Mouse (Mus musculus): ENCODE data around the gene C3. TPM values are rescaled to one million over a fixed set of nuclear protein-coding genes. Genes with fewer than 3 reads are reported as not detected.
A peak's percentile ranks its signal among the peaks of the same experiment; 100 is the strongest.

C3 gene
- polyA plus RNA-seq, 1 experiment from 2014 or later = 2.6 TPM

GRCm38 (mm10) chr17:57256921-57257485, 29.1 kb upstream of the C3 start:
- Histone ChIP-seq H3K36me3 (ENCODE audit: control insufficient read depth, insufficient read depth, low read length) (peaks cover 21% of the 10 kb centered on the region; the same call in 1 of the 2 replicates), H3K9ac (replicated peaks; ENCODE audit: low read length) (no peak overlapping the region), H3K27me3 (ENCODE audit: control insufficient read depth, insufficient read depth, low read length) (no peaks in the 10 kb centered on the region), H3K27ac (replicated peaks; ENCODE audit: low read depth, low read length) (no peak overlapping the region), H3K4me2 (ENCODE audit: low read length) (no peak overlapping the region), H3K9me3 (ENCODE audit: control insufficient read depth, low read length) (no peaks in the 10 kb centered on the region), H3K4me3 (replicated peaks; ENCODE audit: low read depth, low read length) (no peak overlapping the region), H3K4me1 (ENCODE audit: control insufficient read depth, insufficient read depth, low read length) (no peaks in the 10 kb centered on the region)
- 97% methylated on average over 22 of the region's 22 CpGs for WGBS
- DNase-seq (no peak), ATAC-seq (ENCODE audit: low FRiP score, low TSS enrichment) (no peak)

- Histone ChIP-seq H3K36me3 (ENCODE audit: control insufficient read depth, insufficient read depth, low read length) (peaks cover 12% of the 10 kb centered on the region; the same call in 1 of the 2 replicates), H3K4me1 (ENCODE audit: control insufficient read depth, insufficient read depth, low read length) (peaks cover 2% of the 10 kb centered on the region), H3K9me3 (ENCODE audit: control insufficient read depth, low read length) (no peaks in the 10 kb centered on the region), H3K27me3 (ENCODE audit: control insufficient read depth, insufficient read depth, low read length) (no peaks in the 10 kb centered on the region), H3K4me2 (ENCODE audit: low read length) (no peak overlapping the region), H3K27ac (replicated peaks; ENCODE audit: low read depth, low read length) (no peak overlapping the region), H3K9ac (replicated peaks; ENCODE audit: low read length) (no peak overlapping the region), H3K4me3 (replicated peaks; ENCODE audit: low read depth, low read length) (no peak overlapping the region)
- WGBS = 95% methylated on average over 14 of the region's 14 CpGs
- no peak for ATAC-seq (ENCODE audit: low FRiP score, low TSS enrichment)
- DNase-seq = no peak
These were observed 27.4 kb upstream of the C3 start for GRCm38 (mm10) chr17:57255354-57255753.

GRCm38 (mm10) chr17:57253306-57253705, 25.4 kb upstream of the C3 start:
- H3K4me2 ChIP-seq (ENCODE audit: low read length) = no peak overlapping the region
- 85% methylated on average over 6 of the region's 6 CpGs for WGBS
- no peak overlapping the region for H3K4me3 ChIP-seq (replicated peaks; ENCODE audit: low read depth, low read length)
- no peak overlapping the region for H3K9ac ChIP-seq (replicated peaks; ENCODE audit: low read length)
- no peak for DNase-seq
- ATAC-seq (ENCODE audit: low FRiP score, low TSS enrichment) = no peak
- H3K9me3 ChIP-seq (ENCODE audit: control insufficient read depth, low read length) = no peaks in the 10 kb centered on the region
- H3K27ac ChIP-seq (replicated peaks; ENCODE audit: low read depth, low read length) = no peak overlapping the region
- peaks cover 10% of the 10 kb centered on the region; the same call in 1 of the 2 replicates for H3K36me3 ChIP-seq (ENCODE audit: control insufficient read depth, insufficient read depth, low read length)
- peaks cover 21% of the 10 kb centered on the region for H3K4me1 ChIP-seq (ENCODE audit: control insufficient read depth, insufficient read depth, low read length)
- no peaks in the 10 kb centered on the region; the same call in 1 of the 2 replicates for H3K27me3 ChIP-seq (ENCODE audit: control insufficient read depth, insufficient read depth, low read length)

- over 99% methylated on average over 3 of the region's 3 CpGs for WGBS
- H3K4me3 ChIP-seq (replicated peaks; ENCODE audit: low read depth, low read length) = no peak overlapping the region
- H3K9me3 ChIP-seq (ENCODE audit: control insufficient read depth, low read length) = no peaks in the 10 kb centered on the region
- no peak for ATAC-seq (ENCODE audit: low FRiP score, low TSS enrichment)
- H3K4me1 ChIP-seq (ENCODE audit: control insufficient read depth, insufficient read depth, low read length) = peaks cover 27% of the 10 kb centered on the region
- H3K27me3 ChIP-seq (ENCODE audit: control insufficient read depth, insufficient read depth, low read length) = no peaks in the 10 kb centered on the region; the same call in 1 of the 2 replicates
- H3K36me3 ChIP-seq (ENCODE audit: control insufficient read depth, insufficient read depth, low read length) = 0 out of 2 replicates have a peak, but pooled peaks cover 8% of the 10 kb centered on the region
- DNase-seq = no peak
- no peak overlapping the region for H3K9ac ChIP-seq (replicated peaks; ENCODE audit: low read length)
- H3K4me2 ChIP-seq (ENCODE audit: low read length) = no peak overlapping the region
- H3K27ac ChIP-seq (replicated peaks; ENCODE audit: low read depth, low read length) = no peak overlapping the region
These were observed 23.5 kb upstream of the C3 start for GRCm38 (mm10) chr17:57251431-57251830.

GRCm38 (mm10) chr17:57250461-57251160, 22.7 kb upstream of the C3 start:
- ATAC-seq (ENCODE audit: low FRiP score, low TSS enrichment) (no peak), DNase-seq (peak; percentile 15)
- no peak overlapping the region for H3K27ac ChIP-seq (replicated peaks; ENCODE audit: low read depth, low read length)
- H3K4me2 ChIP-seq (ENCODE audit: low read length) = peak overlapping the region; percentile 95
- H3K9me3 ChIP-seq (ENCODE audit: control insufficient read depth, low read length) = no peaks in the 10 kb centered on the region
- H3K9ac ChIP-seq (replicated peaks; ENCODE audit: low read length) = peak overlapping the region; percentile 48; the same call in 1 of the 2 replicates
- peak overlapping the region; percentile 56 for H3K4me3 ChIP-seq (replicated peaks; ENCODE audit: low read depth, low read length)
- H3K4me1 ChIP-seq (ENCODE audit: control insufficient read depth, insufficient read depth, low read length) = peaks cover 27% of the 10 kb centered on the region
- no peaks in the 10 kb centered on the region; the same call in 1 of the 2 replicates for H3K27me3 ChIP-seq (ENCODE audit: control insufficient read depth, insufficient read depth, low read length)
- whole genome bisulfite sequencing = 4% methylated on average over 33 of the region's 33 CpGs
- 0 out of 2 replicates have a peak, but pooled peaks cover 8% of the 10 kb centered on the region for H3K36me3 ChIP-seq (ENCODE audit: control insufficient read depth, insufficient read depth, low read length)

- peak; percentile 24 for ATAC-seq (ENCODE audit: low FRiP score, low TSS enrichment)
These were observed 21.5 kb upstream of the C3 start, which contains the start of gene Trip10 for GRCm38 (mm10) chr17:57249186-57250181. Trip10 (plus strand) TSS chr17:57249455.

GRCm38 (mm10) chr17:57248771-57249170, 20.8 kb upstream of the C3 start:
- DNase-seq = no peak
- 6% methylated on average over 13 of the region's 13 CpGs for WGBS
- H3K9ac ChIP-seq (replicated peaks; ENCODE audit: low read length) = peak overlapping the region; percentile 48
- peaks cover 27% of the 10 kb centered on the region for H3K4me1 ChIP-seq (ENCODE audit: control insufficient read depth, insufficient read depth, low read length)
- peak overlapping the region; percentile 95 for H3K4me2 ChIP-seq (ENCODE audit: low read length)
- H3K4me3 ChIP-seq (replicated peaks; ENCODE audit: low read depth, low read length) = peak overlapping the region; percentile 56
- no peak for ATAC-seq (ENCODE audit: low FRiP score, low TSS enrichment)
- peak overlapping the region; percentile 81 for H3K27ac ChIP-seq (replicated peaks; ENCODE audit: low read depth, low read length)
- 0 out of 2 replicates have a peak, but pooled peaks cover 6% of the 10 kb centered on the region for H3K36me3 ChIP-seq (ENCODE audit: control insufficient read depth, insufficient read depth, low read length)
- H3K9me3 ChIP-seq (ENCODE audit: control insufficient read depth, low read length) = no peaks in the 10 kb centered on the region
- H3K27me3 ChIP-seq (ENCODE audit: control insufficient read depth, insufficient read depth, low read length) = no peaks in the 10 kb centered on the region; the same call in 1 of the 2 replicates

More at GRCm38 (mm10) chr17:57249186-57250181, 21.5 kb upstream of the C3 start, which contains the start of gene Trip10:
- Histone ChIP-seq H3K4me1 (ENCODE audit: control insufficient read depth, insufficient read depth, low read length) (peaks cover 27% of the 10 kb centered on the region), H3K9ac (replicated peaks; ENCODE audit: low read length) (peak within 1 kb of the TSS; percentile 48), H3K27ac (replicated peaks; ENCODE audit: low read depth, low read length) (peak within 1 kb of the TSS; percentile 81), H3K4me3 (replicated peaks; ENCODE audit: low read depth, low read length) (peak within 1 kb of the TSS; percentile 56), H3K27me3 (ENCODE audit: control insufficient read depth, insufficient read depth, low read length) (no peaks in the 10 kb centered on the region; the same call in 1 of the 2 replicates), H3K9me3 (ENCODE audit: control insufficient read depth, low read length) (no peaks in the 10 kb centered on the region), H3K36me3 (ENCODE audit: control insufficient read depth, insufficient read depth, low read length) (0 out of 2 replicates have a peak, but pooled peaks cover 4% of the 10 kb centered on the region), H3K4me2 (ENCODE audit: low read length) (peak within 1 kb of the TSS; percentile 95)
- DNase-seq = peak; percentile 91
- WGBS = under 1% methylated on average over 52 of the region's 52 CpGs

GRCm38 (mm10) chr17:57248201-57248699, 20.3 kb upstream of the C3 start, which contains the start of gene Gpr108:
Gpr108 (minus strand) TSS chr17:57248446.
- H3K4me3 ChIP-seq (replicated peaks; ENCODE audit: low read depth, low read length) = peak within 1 kb of the TSS; percentile 56
- no peaks in the 10 kb centered on the region; the same call in 1 of the 2 replicates for H3K27me3 ChIP-seq (ENCODE audit: control insufficient read depth, insufficient read depth, low read length)
- H3K9me3 ChIP-seq (ENCODE audit: control insufficient read depth, low read length) = no peaks in the 10 kb centered on the region
- H3K36me3 ChIP-seq (ENCODE audit: control insufficient read depth, insufficient read depth, low read length) = 0 out of 2 replicates have a peak, but pooled peaks cover 8% of the 10 kb centered on the region
- DNase-seq = peak; percentile 90
- H3K9ac ChIP-seq (replicated peaks; ENCODE audit: low read length) = peak within 1 kb of the TSS; percentile 71
- peak; percentile 54 for ATAC-seq (ENCODE audit: low FRiP score, low TSS enrichment)
- H3K27ac ChIP-seq (replicated peaks; ENCODE audit: low read depth, low read length) = peak within 1 kb of the TSS; percentile 94
- 0% methylated on average over 12 of the region's 12 CpGs for WGBS
- H3K4me1 ChIP-seq (ENCODE audit: control insufficient read depth, insufficient read depth, low read length) = peaks cover 27% of the 10 kb centered on the region
- H3K4me2 ChIP-seq (ENCODE audit: low read length) = peak within 1 kb of the TSS; percentile 95

Measured in midbrain, embryonic 14.5 days (tissue).